Mouse (Mus musculus) lung, postnatal 10 days (tissue): ENCODE results near the gene Zmym6.

ENCODE experiments used
- DNase-seq: peaks from one replicate; pipeline ENCODE4 v3.0.0; 2021

The Zmym6 gene

GRCm38 (mm10) chr4:127125834-127126463, 48.8 kb downstream of the Zmym6 start:
- DNase-seq: peak; percentile 94

GRCm38 (mm10) chr4:127134687-127135086, 57.5 kb downstream of the Zmym6 start:
- DNase-seq: no peak

- no peak for DNase-seq
These were observed 60.4 kb downstream of the Zmym6 start for GRCm38 (mm10) chr4:127137591-127137990.

- DNase-seq: no peak
These were observed 61.3 kb downstream of the Zmym6 start for GRCm38 (mm10) chr4:127138486-127138885.

- DNase-seq: no peak
These were observed 72.8 kb downstream of the Zmym6 start for GRCm38 (mm10) chr4:127150031-127150430.

GRCm38 (mm10) chr4:127153345-127153744, 76.2 kb downstream of the Zmym6 start:
- DNase-seq: no peak

- no peak for DNase-seq
These were observed 78.6 kb downstream of the Zmym6 start for GRCm38 (mm10) chr4:127155757-127156156.

- DNase-seq: no peak
These were observed 80.6 kb downstream of the Zmym6 start for GRCm38 (mm10) chr4:127157746-127158145.

- no peak for DNase-seq
These were observed 86.7 kb downstream of the Zmym6 start for GRCm38 (mm10) chr4:127163926-127164325.

- DNase-seq: no peak
These were observed 89.9 kb downstream of the Zmym6 start for GRCm38 (mm10) chr4:127167096-127167495.

GRCm38 (mm10) chr4:127167731-127168130, 90.5 kb downstream of the Zmym6 start:
- DNase-seq: no peak

GRCm38 (mm10) chr4:127168211-127168913, 91.2 kb downstream of the Zmym6 start:
- peak; percentile 42 for DNase-seq

- peak; percentile 12 for DNase-seq
These were observed 91.7 kb downstream of the Zmym6 start, which contains the start of gene Dlgap3 for GRCm38 (mm10) chr4:127168914-127169345. Gene Dlgap3, plus strand, starts transcription at chr4:127169204.

GRCm38 (mm10) chr4:127169346-127170221, 92.4 kb downstream of the Zmym6 start:
- peak; percentile 5 for DNase-seq

GRCm38 (mm10) chr4:127170866-127171265, 93.7 kb downstream of the Zmym6 start:
- no peak for DNase-seq

GRCm38 (mm10) chr4:127171341-127171905, 94.2 kb downstream of the Zmym6 start:
- no peak for DNase-seq

- DNase-seq: no peak
These were observed 94.9 kb downstream of the Zmym6 start for GRCm38 (mm10) chr4:127172119-127172518.

GRCm38 (mm10) chr4:127172614-127173013, 95.4 kb downstream of the Zmym6 start:
- no peak for DNase-seq

- DNase-seq: peak; percentile 77
These were observed 96.3 kb downstream of the Zmym6 start for GRCm38 (mm10) chr4:127173461-127173860.
